Mouse (Mus musculus) lung, postnatal 0 days (tissue): ENCODE measurements around the gene Cxadr. TPM values are rescaled to one million over a fixed set of nuclear protein-coding genes. Genes with fewer than 3 reads are reported as not detected.

Source experiments
- ATAC-seq: fragments of 200-750 bp; cut with Nextera tagmentation; 2 replicates; pipeline ENCODE4 v1.8.0; 2017; ENCODE audit warnings: moderate library complexity
- DNase-seq: peaks from one replicate; pipeline ENCODE4 v3.0.0-alpha.2; 2016; ENCODE audit warnings: low spot score
- H3K27ac ChIP-seq: fragments of 300-500 bp; sonication (generic); 2 replicates; pipeline ENCODE4 v1.5.1; 2014; ENCODE audit warnings: antibody characterized with exemption, mild to moderate bottlenecking, low read length, mixed read lengths
- H3K27me3 ChIP-seq: fragments of 300-500 bp; sonication (generic); replicated peaks from 2 replicates; pipeline ENCODE4 v1.6.1; 2014; ENCODE audit warnings: low read length, mixed read lengths; ENCODE audit not compliant: insufficient read depth
- H3K36me3 ChIP-seq: fragments of 300-500 bp; sonication (generic); 2 replicates; pipeline ENCODE4 v1.6.1; 2014; ENCODE audit warnings: low read length, mixed read lengths; ENCODE audit not compliant: insufficient read depth
- H3K4me1 ChIP-seq: fragments of 300-500 bp; sonication (generic); 2 replicates; pipeline ENCODE4 v1.6.1; 2014; ENCODE audit warnings: antibody characterized with exemption, low read depth, low read length, mixed read lengths; ENCODE audit not compliant: insufficient read depth
- H3K4me2 ChIP-seq: fragments of 300-500 bp; sonication (generic); replicated peaks from 2 replicates; pipeline ENCODE4 v1.6.1; 2014; ENCODE audit warnings: low read depth, mild to moderate bottlenecking, low read length, moderate library complexity, mixed read lengths
- H3K4me3 ChIP-seq: fragments of 300-500 bp; sonication (generic); 2 replicates; pipeline ENCODE4 v1.5.1; 2014; ENCODE audit warnings: low read depth, low read length
- H3K9ac ChIP-seq: fragments of 300-500 bp; sonication (generic); replicated peaks from 2 replicates; pipeline ENCODE4 v1.6.1; 2014; ENCODE audit warnings: low read depth, mild to moderate bottlenecking
- H3K9me3 ChIP-seq: fragments of 300-500 bp; sonication (generic); 2 replicates; pipeline ENCODE4 v1.6.1; 2016; ENCODE audit warnings: low read length, mixed read lengths
- CTCF ChIP-seq: IDR thresholded peaks from 2 replicates; pipeline ENCODE4 v1.5.1; 2016; ENCODE audit warnings: antibody characterized with exemption, mild to moderate bottlenecking
- EP300 ChIP-seq: IDR thresholded peaks from 2 replicates; pipeline ENCODE4 v1.6.1; 2016; ENCODE audit warnings: antibody characterized with exemption, mild to moderate bottlenecking, control low read depth
- WGBS: fragments of 180-500 bp; shearing (Covaris S2); extraction: QIAGEN DNeasy Blood & Tissue Kit; methylation state at CpG from one replicate; pipeline ENCODE4 v1.1.7; 2014; 5-methylcytosine and 5-hydroxymethylcytosine counted together
- polyA plus RNA-seq: library from polyadenylated mRNA; unstranded; fragments of >200 nt; fragmentation: Nextera tagmentation; extraction: Ambion mirVana; gene quantifications from 2 replicates; pipeline ENCODE4 v1.2.1, GENCODE M21; 2015

Gene Cxadr
- polyA plus RNA-seq, 1 experiment from 2014 or later, result 49.3 TPM

GRCm38 (mm10) chr16:78376745-78377570, 75.7 kb downstream of the Cxadr start, which contains the start of gene Btg3:
Gene Btg3, minus strand, starts transcription at chr16:78377192.
- Histone ChIP-seq H3K4me3 (peak within 1 kb of the TSS; percentile 93), H3K4me2 (peak within 1 kb of the TSS; percentile 68), H3K4me1 (no peaks in the 10 kb centered on the region; the same call in 1 of the 2 replicates), H3K9ac (peak within 1 kb of the TSS; percentile 96), H3K27me3 (no peaks in the 10 kb centered on the region), H3K36me3 (no peaks in the 10 kb centered on the region), H3K9me3 (no peaks in the 10 kb centered on the region), H3K27ac (peak within 1 kb of the TSS; percentile 96)
- peak; percentile 93 for ATAC-seq
- DNase-seq, result peak; percentile 98
- 3% methylated on average over 21 of the region's 57 CpGs for WGBS
- TF ChIP-seq EP300, result peak; percentile 80
- no peak for TF ChIP-seq CTCF

- H3K4me3 ChIP-seq, result no peak overlapping the region
- H3K4me1 ChIP-seq, result no peaks in the 10 kb centered on the region; the same call in 1 of the 2 replicates
- TF ChIP-seq CTCF (no peak), EP300 (peak; percentile 74)
- no peaks in the 10 kb centered on the region for H3K9me3 ChIP-seq
- 36% methylated on average over 5 of the region's 5 CpGs for WGBS
- DNase-seq (peak; percentile 67), ATAC-seq (no peak)
- no peaks in the 10 kb centered on the region for H3K36me3 ChIP-seq
- H3K27ac ChIP-seq, result 0 out of 2 replicates have a peak overlapping the region, but pooled peaks have one; percentile 12
- no peaks in the 10 kb centered on the region for H3K27me3 ChIP-seq
- H3K9ac ChIP-seq, result no peak overlapping the region
- H3K4me2 ChIP-seq, result no peak overlapping the region
Measured at GRCm38 (mm10) chr16:78378493-78378892, 77.2 kb downstream of the Cxadr start.

DNA sequence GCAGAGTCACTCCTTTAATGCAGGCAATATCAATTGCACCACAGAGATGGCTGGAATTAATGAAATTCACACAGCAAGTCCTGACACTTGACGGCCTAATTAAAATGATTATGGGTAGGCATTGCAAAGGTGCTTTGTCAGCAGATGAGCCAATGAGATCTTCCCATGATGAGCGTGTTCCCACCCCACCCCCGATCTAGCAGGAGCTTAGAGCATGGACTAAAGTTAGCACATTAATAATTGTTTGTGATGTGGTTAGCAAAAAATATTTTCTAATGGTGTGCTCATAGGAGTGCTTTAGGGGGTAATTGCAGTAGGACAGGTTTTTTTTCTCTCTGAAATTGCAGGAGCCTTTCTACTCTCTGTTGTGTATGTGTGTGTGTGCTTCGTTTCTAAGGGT, 87.8 kb downstream of the Cxadr start:
- 81% methylated on average over 4 of the region's 4 CpGs for WGBS
- H3K4me3 ChIP-seq, result no peak overlapping the region
- no peaks in the 10 kb centered on the region for H3K36me3 ChIP-seq
- DNase-seq (no peak), ATAC-seq (0 out of 2 replicates have a peak, but pooled peaks have one; percentile 2)
- no peak overlapping the region for H3K9ac ChIP-seq
- TF ChIP-seq EP300, result no peak
- TF ChIP-seq CTCF, result no peak
- no peaks in the 10 kb centered on the region for H3K9me3 ChIP-seq
- no peak overlapping the region for H3K4me2 ChIP-seq
- no peak overlapping the region for H3K27ac ChIP-seq
- H3K4me1 ChIP-seq, result no peaks in the 10 kb centered on the region
- no peaks in the 10 kb centered on the region for H3K27me3 ChIP-seq

DNA sequence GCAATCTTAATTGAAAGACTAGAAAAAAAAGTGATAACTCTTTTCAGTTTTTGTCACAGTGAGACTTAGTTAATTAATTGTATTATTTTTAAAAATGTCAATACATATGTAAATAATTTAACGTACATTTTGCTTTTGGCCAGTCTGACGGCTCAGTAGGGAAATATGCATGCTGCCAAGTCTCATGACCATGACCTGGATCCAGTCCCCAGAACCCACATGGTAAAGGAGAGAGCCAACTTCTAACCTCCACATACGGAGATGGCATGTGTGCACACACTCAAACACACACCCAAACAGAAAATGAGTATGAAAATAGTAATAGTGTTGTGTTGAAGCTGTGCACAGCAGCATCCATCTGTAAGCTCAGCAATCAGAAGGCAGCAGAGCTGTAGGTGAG, 88.7 kb downstream of the Cxadr start:
- no peaks in the 10 kb centered on the region for H3K36me3 ChIP-seq
- 58% methylated on average over 3 of the region's 3 CpGs for WGBS
- DNase-seq, result no peak
- H3K9ac ChIP-seq, result no peak overlapping the region
- TF ChIP-seq EP300 (no peak), CTCF (no peak)
- no peaks in the 10 kb centered on the region for H3K27me3 ChIP-seq
- ATAC-seq, result no peak
- H3K4me1 ChIP-seq, result no peaks in the 10 kb centered on the region
- H3K9me3 ChIP-seq, result no peaks in the 10 kb centered on the region
- H3K4me2 ChIP-seq, result no peak overlapping the region
- H3K27ac ChIP-seq, result no peak overlapping the region
- H3K4me3 ChIP-seq, result no peak overlapping the region

- ATAC-seq (0 out of 2 replicates have a peak, but pooled peaks have one; percentile 23), DNase-seq (no peak)
- H3K9me3 ChIP-seq, result no peaks in the 10 kb centered on the region
- WGBS, result 47% methylated on average over 2 of the region's 2 CpGs
- H3K4me2 ChIP-seq, result no peak overlapping the region
- no peak overlapping the region for H3K27ac ChIP-seq
- TF ChIP-seq EP300, result 0 out of 2 replicates have a peak, but pooled peaks have one; percentile 13
- TF ChIP-seq CTCF, result no peak
- no peak overlapping the region for H3K4me3 ChIP-seq
- H3K27me3 ChIP-seq, result no peaks in the 10 kb centered on the region
- no peaks in the 10 kb centered on the region for H3K36me3 ChIP-seq
- no peak overlapping the region for H3K9ac ChIP-seq
- no peaks in the 10 kb centered on the region for H3K4me1 ChIP-seq
Measured at GRCm38 (mm10) chr16:78391354-78391753, 90.1 kb downstream of the Cxadr start.

- no peak overlapping the region for H3K4me2 ChIP-seq
- DNase-seq (no peak), ATAC-seq (no peak)
- 79% methylated on average over 6 of the region's 6 CpGs for WGBS
- H3K9me3 ChIP-seq, result no peaks in the 10 kb centered on the region
- no peaks in the 10 kb centered on the region for H3K27me3 ChIP-seq
- no peaks in the 10 kb centered on the region for H3K4me1 ChIP-seq
- H3K4me3 ChIP-seq, result no peak overlapping the region
- no peak overlapping the region for H3K27ac ChIP-seq
- no peaks in the 10 kb centered on the region for H3K36me3 ChIP-seq
- no peak overlapping the region for H3K9ac ChIP-seq
- TF ChIP-seq CTCF (no peak), EP300 (no peak)
Measured at GRCm38 (mm10) chr16:78398734-78399133, 97.4 kb downstream of the Cxadr start.
